Mouse (Mus musculus): ENCODE measurements around the gene 1110057P08Rik. TPM values are rescaled to one million over a fixed set of nuclear protein-coding genes. Genes with fewer than 3 reads are reported as not detected.
"Not testable (repeated sequence)": the region's sequence is repeated elsewhere in the genome, so short reads cannot be mapped to it uniquely, and the experiment has no call there.

The 1110057P08Rik gene
- not detected for total RNA-seq (2021)

GRCm38 (mm10) chr16:89174435-89174834, at the start of gene 1110057P08Rik:
TSS of gene 1110057P08Rik (plus strand) at chr16:89174735.
- intact Hi-C loops (cut with DNase I): no loop called here
- DNase-seq (ENCODE audit: low spot score in 2 of 2): no peak

GRCm38 (mm10) chr16:89140551-89140950, 34.0 kb upstream of the 1110057P08Rik start, which contains the start of gene Gm6358:
TSS of gene Gm6358 (plus strand) at chr16:89140851.
- DNase-seq (ENCODE audit: low spot score in 2 of 2): no peak
- intact Hi-C loops (cut with DNase I): no loop called here

- intact Hi-C loops (cut with DNase I): no loop called here
- DNase-seq (ENCODE audit: low spot score in 2 of 2): no peak
Measured at GRCm38 (mm10) chr16:89150786-89151185, 23.7 kb upstream of the 1110057P08Rik start, which contains the start of gene Gm10061. TSS of gene Gm10061 (plus strand) at chr16:89151086.

- DNase-seq (ENCODE audit: low spot score in 2 of 2): no peak
- intact Hi-C loops (cut with DNase I): no loop called here
Measured at GRCm38 (mm10) chr16:89157652-89158051, 16.9 kb upstream of the 1110057P08Rik start, which contains the start of gene Gm9789. TSS of gene Gm9789 (plus strand) at chr16:89157952.

- intact Hi-C loops (cut with DNase I); DNase-seq (ENCODE audit: low spot score in 2 of 2): not testable (repeated sequence)
Measured at GRCm38 (mm10) chr16:89169190-89169589, 5.3 kb upstream of the 1110057P08Rik start, which contains the start of gene Gm7735. TSS of gene Gm7735 (plus strand) at chr16:89169490.

GRCm38 (mm10) chr16:89188621-89189020, 14.1 kb downstream of the 1110057P08Rik start:
- intact Hi-C loops (cut with DNase I): no loop called here
- no peak for DNase-seq (ENCODE audit: low spot score in 2 of 2)

GRCm38 (mm10) chr16:89205561-89205960, 31.0 kb downstream of the 1110057P08Rik start, which contains the start of gene Krtap20-2:
TSS of gene Krtap20-2 (plus strand) at chr16:89205861.
- intact Hi-C loops (cut with DNase I): no loop called here
- DNase-seq (ENCODE audit: low spot score in 2 of 2): no peak

Other genes starting within 250 kb of the 1110057P08Rik start
- not detected for gene Krtap19-9b, start 242.5 kb upstream of the 1110057P08Rik start, total RNA-seq (2021)
- gene Krtap16-3, start 211.9 kb upstream of the 1110057P08Rik start, total RNA-seq (2021): not detected
- gene Krtap22-2, start 164.0 kb upstream of the 1110057P08Rik start, total RNA-seq (2021): not detected
- not detected for gene Gm10229, start 159.5 kb upstream of the 1110057P08Rik start, total RNA-seq (2021)
- gene Krtap6-1, start 143.0 kb upstream of the 1110057P08Rik start, total RNA-seq (2021): not detected
- gene Gm10228, start 133.3 kb upstream of the 1110057P08Rik start, total RNA-seq (2021): not detected
- gene Krtap6-5, start 126.9 kb upstream of the 1110057P08Rik start, total RNA-seq (2021): not detected
- not detected for gene 1110025L11Rik, start 110.7 kb upstream of the 1110057P08Rik start, total RNA-seq (2021)
- not detected for gene Krtap6-3, start 90.7 kb upstream of the 1110057P08Rik start, total RNA-seq (2021)
- gene Gm6358, start 33.9 kb upstream of the 1110057P08Rik start, total RNA-seq (2021): not detected
- not detected for gene Gm10061, start 23.6 kb upstream of the 1110057P08Rik start, total RNA-seq (2021)
- not detected for gene Gm9789, start 16.8 kb upstream of the 1110057P08Rik start, total RNA-seq (2021)
- gene Gm7735, start 5.2 kb upstream of the 1110057P08Rik start, total RNA-seq (2021): not detected
- gene Krtap20-2, start 31.1 kb downstream of the 1110057P08Rik start, total RNA-seq (2021): not detected
- gene Krtap21-1, start 229.1 kb downstream of the 1110057P08Rik start, total RNA-seq (2021): not detected
- not detected for gene Krtap6-2, start 245.4 kb downstream of the 1110057P08Rik start, total RNA-seq (2021)